Mouse (Mus musculus): ENCODE data around the gene Cercam. TPM values are rescaled to one million over a fixed set of nuclear protein-coding genes. Genes with fewer than 3 reads are reported as not detected.
"Not testable (repeated sequence)": the region's sequence is repeated elsewhere in the genome, so short reads cannot be mapped to it uniquely, and the experiment has no call there.

Cercam gene
- total RNA-seq, 1 experiment from 2014 or later, result 14.0 TPM

GRCm38 (mm10) chr2:29852957-29853485 lies 15.9 kb upstream of the Cercam start:
- no peak for ATAC-seq (replicated peaks; ENCODE audit: low read depth, poor library complexity, severe bottlenecking)

- no peak for ATAC-seq (replicated peaks; ENCODE audit: low read depth, poor library complexity, severe bottlenecking)
Observed at GRCm38 (mm10) chr2:29853736-29854135, 15.2 kb upstream of the Cercam start.

- ATAC-seq (replicated peaks; ENCODE audit: low read depth, poor library complexity, severe bottlenecking), result no peak
Observed at GRCm38 (mm10) chr2:29855585-29856210, 13.3 kb upstream of the Cercam start.

DNA sequence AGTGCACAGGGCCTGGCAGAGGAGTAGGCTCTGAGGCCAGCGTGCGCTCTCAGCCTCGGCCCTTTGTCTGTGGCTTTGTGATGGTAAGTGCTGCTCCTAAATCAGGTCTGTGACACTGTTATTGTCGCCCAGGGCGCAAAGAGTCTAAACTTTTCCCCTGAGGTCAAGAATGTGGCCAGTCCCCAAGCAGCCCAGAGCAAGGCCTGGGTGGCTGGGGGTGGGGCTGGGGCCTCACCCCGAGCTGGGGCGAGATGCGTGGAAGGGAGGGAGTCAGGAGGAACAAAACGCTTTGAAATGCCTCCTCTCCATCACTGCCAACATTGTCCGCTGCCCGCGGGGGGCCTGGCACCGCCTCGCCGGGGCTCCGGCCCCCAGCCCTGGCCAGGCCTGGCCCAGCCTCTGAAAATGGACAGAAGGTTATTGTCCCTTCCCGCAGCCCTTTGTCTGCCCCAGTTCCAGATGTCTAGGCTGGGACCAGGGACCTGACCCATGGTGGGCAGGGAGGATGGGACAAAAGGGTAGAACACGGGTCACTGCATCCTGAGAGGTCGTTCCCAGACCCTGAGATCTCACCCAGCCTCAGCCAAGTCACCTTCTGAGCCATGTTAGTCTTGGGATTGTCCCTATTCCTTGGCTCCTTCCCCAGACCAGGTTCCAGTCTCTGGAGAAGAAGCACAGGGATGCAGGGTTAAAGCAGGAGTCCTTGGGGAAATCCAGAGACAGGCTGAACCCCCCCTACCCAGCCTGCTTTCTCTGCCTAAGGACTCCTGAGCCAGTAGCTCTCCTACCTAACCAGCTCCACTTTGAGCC lies 12.3 kb upstream of the Cercam start:
- ATAC-seq (replicated peaks; ENCODE audit: low read depth, poor library complexity, severe bottlenecking), result no peak

- ATAC-seq (replicated peaks; ENCODE audit: low read depth, poor library complexity, severe bottlenecking), result no peak
Observed at GRCm38 (mm10) chr2:29857341-29857740, 11.6 kb upstream of the Cercam start.

- no peak for ATAC-seq (replicated peaks; ENCODE audit: low read depth, poor library complexity, severe bottlenecking)
Observed at GRCm38 (mm10) chr2:29857967-29858366, 11.0 kb upstream of the Cercam start.

DNA sequence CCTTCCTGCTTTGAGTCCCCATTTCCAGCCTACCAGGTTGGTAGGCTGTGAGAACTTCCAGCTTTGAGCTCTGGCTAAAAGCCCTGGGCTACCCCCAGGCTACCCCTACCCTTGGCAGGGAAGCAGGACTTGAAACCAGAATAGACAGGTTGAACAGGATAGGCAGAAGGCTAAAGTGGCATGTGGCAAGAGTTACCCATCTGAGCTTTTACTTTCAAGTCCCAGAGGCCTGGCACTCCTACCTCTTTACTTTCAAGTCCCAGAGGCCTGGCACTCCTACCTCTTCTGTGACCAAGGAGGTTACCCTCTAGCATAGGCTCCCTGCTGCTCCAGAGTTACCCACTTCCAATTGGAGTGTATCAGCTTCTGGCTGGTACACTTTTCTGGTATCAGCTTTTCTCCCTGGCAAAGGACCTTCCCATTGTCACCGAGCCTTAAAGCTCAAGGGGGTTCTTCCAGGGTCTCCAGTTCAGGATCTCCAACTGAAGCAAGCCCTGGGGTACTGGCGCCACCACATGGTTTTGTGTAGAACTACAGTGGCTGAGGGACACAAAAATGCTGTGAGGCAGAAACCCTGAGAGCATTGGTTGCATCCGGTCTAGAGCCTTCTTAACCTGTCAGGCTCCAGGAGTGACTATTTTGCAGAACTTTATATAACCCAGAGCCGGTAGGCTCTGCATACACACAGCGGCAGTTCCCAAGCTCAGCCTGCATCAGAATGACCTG lies 10.1 kb upstream of the Cercam start:
- peak; percentile 85 for ATAC-seq (replicated peaks; ENCODE audit: low read depth, poor library complexity, severe bottlenecking)

GRCm38 (mm10) chr2:29865125-29865524 lies 3.8 kb upstream of the Cercam start:
- no peak for ATAC-seq (replicated peaks; ENCODE audit: low read depth, poor library complexity, severe bottlenecking)

DNA sequence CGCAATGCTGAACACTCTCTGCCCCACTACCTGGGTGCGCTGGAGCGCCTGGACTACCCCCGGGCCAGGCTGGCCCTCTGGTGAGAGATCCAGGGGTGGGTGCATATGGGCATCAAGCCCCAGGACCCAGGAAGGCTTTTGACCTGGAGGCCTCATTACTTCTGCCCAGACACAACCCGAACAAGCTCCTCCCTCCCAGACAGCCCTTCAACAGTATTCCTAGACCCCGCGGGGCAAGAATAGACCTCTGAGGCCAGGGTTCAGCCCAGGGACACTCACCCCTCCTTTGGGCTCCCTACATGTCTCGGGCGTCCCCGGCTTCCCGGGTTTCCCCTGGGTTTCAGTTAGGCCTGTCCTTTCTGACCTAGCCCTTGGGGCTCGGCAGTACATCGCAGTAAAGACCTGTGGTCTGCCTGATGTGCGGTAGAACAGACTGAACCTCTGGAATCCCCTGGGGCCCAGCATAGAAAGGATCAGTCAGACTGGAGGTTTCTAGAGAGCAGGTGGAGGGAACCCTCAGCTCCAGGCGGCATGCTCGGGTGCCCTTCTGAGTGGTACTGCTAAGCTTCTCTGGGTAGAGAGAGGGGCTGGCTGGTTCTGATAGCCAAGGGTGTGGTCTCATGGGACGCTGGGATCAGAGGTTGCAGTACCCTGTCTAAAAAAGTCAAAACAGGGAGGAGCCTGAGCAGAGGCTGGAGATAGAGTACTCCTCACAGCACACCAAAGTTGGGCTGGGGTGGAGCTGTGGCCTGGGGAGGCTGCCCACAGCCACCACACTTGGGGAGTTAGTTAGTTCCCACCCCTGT lies 885 bp downstream of the Cercam start:
- peak; percentile 85 for ATAC-seq (replicated peaks; ENCODE audit: low read depth, poor library complexity, severe bottlenecking)

GRCm38 (mm10) chr2:29872581-29873295 lies 3.8 kb downstream of the Cercam start:
- no peak for ATAC-seq (replicated peaks; ENCODE audit: low read depth, poor library complexity, severe bottlenecking)

- ATAC-seq (replicated peaks; ENCODE audit: low read depth, poor library complexity, severe bottlenecking), result no peak
Observed at GRCm38 (mm10) chr2:29873801-29874200, 4.8 kb downstream of the Cercam start.

- no peak for ATAC-seq (replicated peaks; ENCODE audit: low read depth, poor library complexity, severe bottlenecking)
Observed at GRCm38 (mm10) chr2:29878061-29878460, 9.1 kb downstream of the Cercam start.

- no peak for ATAC-seq (replicated peaks; ENCODE audit: low read depth, poor library complexity, severe bottlenecking)
Observed at GRCm38 (mm10) chr2:29879191-29879590, 10.2 kb downstream of the Cercam start.

- ATAC-seq (replicated peaks; ENCODE audit: low read depth, poor library complexity, severe bottlenecking), result no peak
Observed at GRCm38 (mm10) chr2:29879964-29880830, 11.2 kb downstream of the Cercam start.

DNA sequence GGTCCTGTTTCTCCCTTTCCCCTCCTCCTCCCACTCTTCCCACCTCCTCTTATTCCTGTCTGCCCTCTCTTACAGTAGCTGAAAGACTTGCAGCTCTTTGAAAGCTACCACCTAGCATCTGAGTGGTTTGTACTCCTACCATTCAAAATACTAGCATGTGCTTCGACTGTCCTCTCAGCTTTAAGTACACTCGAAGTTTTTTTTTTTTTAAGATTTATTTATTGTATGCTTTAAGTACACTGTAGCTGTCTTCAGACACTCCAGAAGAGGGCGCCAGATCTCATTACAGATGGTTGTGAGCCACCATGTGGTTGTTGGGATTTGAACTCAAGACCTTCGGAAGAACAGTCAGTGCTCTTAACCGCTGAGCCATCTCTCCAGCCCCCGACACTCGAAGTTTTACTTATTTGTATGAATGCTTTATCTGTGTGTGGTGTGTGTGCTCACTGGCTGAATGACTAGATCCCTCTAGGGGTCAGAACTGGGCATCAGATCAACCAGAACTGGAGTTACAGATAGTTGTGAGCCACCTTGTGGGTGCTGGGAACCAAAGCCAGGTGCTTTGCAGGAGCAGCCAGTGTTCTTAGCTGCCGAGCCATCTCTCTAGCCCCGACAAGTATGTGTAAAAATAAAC lies 17.8 kb downstream of the Cercam start:
- not testable (repeated sequence) for ATAC-seq (replicated peaks; ENCODE audit: low read depth, poor library complexity, severe bottlenecking)

DNA sequence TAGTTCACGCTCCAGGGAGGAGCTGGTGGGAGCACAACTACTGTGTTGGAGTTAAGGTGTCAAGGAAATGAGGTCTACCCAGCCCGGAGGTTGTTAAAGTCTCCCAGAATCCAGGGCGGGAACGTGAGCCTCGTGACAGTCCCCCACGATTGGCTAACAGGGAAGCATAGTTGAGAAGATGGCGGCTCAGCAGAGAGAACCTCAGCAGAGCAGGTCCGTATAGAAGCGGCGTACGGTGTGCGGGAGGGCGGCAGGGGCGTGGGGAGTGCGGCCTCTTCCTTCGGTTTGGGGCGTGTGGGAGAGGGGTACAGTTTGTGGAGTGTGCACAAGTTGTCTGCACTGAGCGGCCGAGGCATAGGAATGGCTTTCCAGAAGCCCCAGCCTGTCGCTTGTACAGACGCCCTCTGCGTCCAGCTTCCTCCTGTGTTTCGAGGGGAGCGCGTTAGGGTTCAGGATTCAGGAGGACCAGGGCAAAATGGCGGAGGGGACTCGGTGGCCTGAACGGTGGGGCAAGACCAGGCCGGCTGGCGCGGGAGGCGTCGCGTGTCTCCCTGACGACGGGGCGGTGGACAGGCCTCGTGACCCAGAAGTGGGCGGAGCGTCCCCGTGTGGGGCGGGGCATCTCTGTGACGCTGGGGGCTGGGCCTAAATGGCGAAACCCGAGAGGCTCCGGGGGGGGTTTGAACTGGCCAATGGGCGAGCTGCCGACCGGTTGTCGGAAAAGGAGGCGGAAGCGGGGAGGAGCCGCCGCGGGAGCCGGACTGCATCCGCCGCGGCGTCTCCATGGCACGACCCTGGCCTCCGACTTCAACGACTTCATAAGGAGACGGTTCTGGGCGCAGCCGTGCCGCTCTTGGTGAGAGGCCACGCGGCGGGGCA lies 20.3 kb downstream of the Cercam start, which contains the start of gene Odf2:
TSS of gene Odf2 (plus strand) at position 156 of the 879 bp plus-strand sequence.
- peak; percentile 86 for ATAC-seq (replicated peaks; ENCODE audit: low read depth, poor library complexity, severe bottlenecking)

All from common myeloid progenitor, adult 5-6 weeks (primary cell).